Mouse (Mus musculus) liver, embryonic 14.5 days (tissue): ENCODE results near the gene Adamtsl4.

ENCODE experiments used
- CTCF ChIP-seq: IDR thresholded peaks from 2 replicates; pipeline ENCODE4 v1.5.1; 2016; ENCODE audit warnings: antibody characterized with exemption, low read depth, control low read depth
- EP300 ChIP-seq: IDR thresholded peaks from 2 replicates; pipeline ENCODE4 v1.6.1; 2016; ENCODE audit warnings: antibody characterized with exemption, low read depth

- TF ChIP-seq CTCF (no peak), EP300 (no peak)
Observed at GRCm38 (mm10) chr3:95732744-95733521, 45.2 kb upstream of the Adamtsl4 start.
